Mouse (Mus musculus) heart, embryonic 15.5 days (tissue): ENCODE measurements at regions not wholly inside any gene's neighbourhood (a gene's known extent, or its start where the extent isn't known, plus 50 kb on each side); places are given as distances from the start of the nearest gene placed in this dataset.
A peak's percentile ranks its signal among the peaks of the same experiment; 100 is the strongest.

Experiments used
- ATAC-seq: fragments of 200-750 bp; cut with Nextera tagmentation; replicated peaks from 2 replicates; pipeline ENCODE4 v1.8.0; 2017; ENCODE audit warnings: low read depth, moderate TSS enrichment; ENCODE audit not compliant: insufficient number of reproducible peaks, insufficient read depth, low FRiP score
- H3K27ac ChIP-seq: fragments of 300-500 bp; sonication (generic); 2 replicates; pipeline ENCODE4 v1.5.1; 2015; ENCODE audit warnings: mild to moderate bottlenecking, inconsistent platforms
- H3K27me3 ChIP-seq: fragments of 300-500 bp; sonication (generic); 2 replicates; pipeline ENCODE4 v1.6.1; 2015; ENCODE audit warnings: inconsistent platforms
- H3K36me3 ChIP-seq: fragments of 300-500 bp; sonication (generic); 2 replicates; pipeline ENCODE4 v1.6.1; 2015; ENCODE audit warnings: mild to moderate bottlenecking, inconsistent platforms
- H3K4me1 ChIP-seq: fragments of 300-500 bp; sonication (generic); replicated peaks from 2 replicates; pipeline ENCODE4 v1.6.1; 2015; ENCODE audit warnings: inconsistent platforms
- H3K4me2 ChIP-seq: fragments of 300-500 bp; sonication (generic); 2 replicates; pipeline ENCODE4 v1.6.1; 2015; ENCODE audit warnings: inconsistent platforms, mild to moderate bottlenecking, moderate library complexity
- H3K4me3 ChIP-seq: fragments of 300-500 bp; sonication (generic); 2 replicates; pipeline ENCODE4 v1.5.1; 2015; ENCODE audit warnings: mild to moderate bottlenecking, inconsistent platforms
- H3K9ac ChIP-seq: fragments of 300-500 bp; sonication (generic); 2 replicates; pipeline ENCODE4 v1.6.1; 2015; ENCODE audit warnings: mild to moderate bottlenecking, inconsistent platforms
- H3K9me3 ChIP-seq: fragments of 300-500 bp; sonication (generic); replicated peaks from 2 replicates; pipeline ENCODE4 v1.6.1; 2016; ENCODE audit warnings: inconsistent platforms
- WGBS: fragments of 180-500 bp; shearing (Covaris S2); methylation state at CpG from one replicate; pipeline ENCODE4 v1.1.7; 2015; ENCODE audit warnings: mixed read lengths; 5-methylcytosine and 5-hydroxymethylcytosine counted together

DNA sequence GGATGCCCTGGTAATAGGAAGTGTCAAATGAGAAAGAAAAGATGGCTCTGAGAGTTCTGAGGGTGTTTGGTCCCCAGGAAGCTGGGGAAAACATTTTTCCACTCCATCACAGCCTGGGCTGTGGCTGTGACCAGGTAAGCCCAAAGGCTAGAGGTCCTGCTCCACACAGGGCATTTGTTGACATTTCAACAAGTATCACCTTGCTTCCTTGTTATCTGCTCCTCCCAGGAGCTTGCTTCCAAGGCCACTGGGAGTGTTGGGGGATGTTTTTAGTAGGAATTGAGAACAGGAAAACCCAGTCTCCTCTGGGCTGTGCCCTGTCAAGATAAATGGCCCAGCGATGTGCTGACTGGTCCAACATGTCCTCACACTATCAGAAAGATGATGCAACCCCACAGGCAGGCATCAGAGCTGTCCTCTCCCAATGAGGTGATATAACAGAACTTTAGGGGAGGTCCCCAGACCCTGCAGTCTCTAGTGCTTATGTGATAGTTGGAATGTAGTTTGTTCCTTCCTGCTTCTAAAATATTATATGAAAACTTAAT, 137.1 kb downstream of the Ets2 start:
- Histone ChIP-seq H3K9me3 (no peaks in the 10 kb centered on the region), H3K27ac (no peak overlapping the region), H3K36me3 (no peaks in the 10 kb centered on the region), H3K4me2 (no peak overlapping the region), H3K4me1 (peaks cover under 1% of the 10 kb centered on the region), H3K9ac (no peak overlapping the region), H3K4me3 (no peak overlapping the region), H3K27me3 (no peaks in the 10 kb centered on the region)
- WGBS, result 10% methylated on average over 1 of the region's 1 CpGs
- no peak for ATAC-seq

DNA sequence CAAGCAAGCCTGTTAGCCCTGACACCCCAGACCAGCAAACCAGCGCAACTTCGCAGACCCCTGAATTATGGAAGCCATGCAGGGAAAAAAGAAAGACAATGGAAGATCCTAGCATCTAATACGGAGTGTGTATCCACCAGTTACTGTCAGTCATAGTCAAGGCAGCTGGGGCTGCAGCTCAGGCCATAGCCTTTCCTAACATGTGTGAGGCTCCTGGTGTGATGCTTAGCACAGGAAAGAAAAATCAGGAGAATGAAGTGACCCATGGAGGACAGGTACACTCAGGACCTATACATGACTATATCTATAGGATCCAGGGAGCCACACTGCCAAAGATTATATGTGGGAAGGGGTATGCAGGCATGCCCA, 136.6 kb downstream of the Ets2 start:
- no peak overlapping the region for H3K9ac ChIP-seq
- H3K4me1 ChIP-seq, result peaks cover 6% of the 10 kb centered on the region
- no peaks in the 10 kb centered on the region for H3K9me3 ChIP-seq
- H3K4me2 ChIP-seq, result no peak overlapping the region
- no peak overlapping the region for H3K4me3 ChIP-seq
- H3K27me3 ChIP-seq, result no peaks in the 10 kb centered on the region
- 92% methylated on average over 3 of the region's 3 CpGs for WGBS
- ATAC-seq, result no peak
- no peak overlapping the region for H3K27ac ChIP-seq
- H3K36me3 ChIP-seq, result no peaks in the 10 kb centered on the region

- Histone ChIP-seq H3K9me3 (no peaks in the 10 kb centered on the region), H3K4me2 (no peak overlapping the region), H3K36me3 (no peaks in the 10 kb centered on the region), H3K27ac (no peak overlapping the region), H3K4me1 (peaks cover 11% of the 10 kb centered on the region), H3K27me3 (no peaks in the 10 kb centered on the region), H3K4me3 (no peak overlapping the region), H3K9ac (no peak overlapping the region)
- ATAC-seq, result no peak
- 72% methylated on average over 5 of the region's 5 CpGs for WGBS
These were observed 136.0 kb downstream of the Ets2 start for GRCm38 (mm10) chr16:95837723-95838477.

- Histone ChIP-seq H3K4me3 (no peak overlapping the region), H3K4me1 (peaks cover 29% of the 10 kb centered on the region), H3K27me3 (no peaks in the 10 kb centered on the region), H3K27ac (no peak overlapping the region), H3K9ac (no peak overlapping the region), H3K4me2 (no peak overlapping the region), H3K9me3 (no peaks in the 10 kb centered on the region), H3K36me3 (no peaks in the 10 kb centered on the region)
- WGBS, result 87% methylated on average over 1 of the region's 1 CpGs
- no peak for ATAC-seq
These were observed 134.1 kb downstream of the Ets2 start for GRCm38 (mm10) chr16:95835941-95836340.

GRCm38 (mm10) chr16:95834556-95835288, 132.8 kb downstream of the Ets2 start:
- H3K4me2 ChIP-seq, result no peak overlapping the region
- WGBS, result 65% methylated on average over 11 of the region's 11 CpGs
- no peaks in the 10 kb centered on the region for H3K27me3 ChIP-seq
- no peaks in the 10 kb centered on the region for H3K9me3 ChIP-seq
- peaks cover 29% of the 10 kb centered on the region for H3K4me1 ChIP-seq
- peak overlapping the region; percentile 78 for H3K27ac ChIP-seq
- H3K36me3 ChIP-seq, result no peaks in the 10 kb centered on the region
- ATAC-seq, result no peak
- no peak overlapping the region for H3K4me3 ChIP-seq
- H3K9ac ChIP-seq, result no peak overlapping the region

GRCm38 (mm10) chr16:95833455-95833854, 131.6 kb downstream of the Ets2 start:
- H3K9me3 ChIP-seq, result no peaks in the 10 kb centered on the region
- H3K27ac ChIP-seq, result peak overlapping the region; percentile 78
- no peaks in the 10 kb centered on the region for H3K36me3 ChIP-seq
- peaks cover 29% of the 10 kb centered on the region for H3K4me1 ChIP-seq
- no peak overlapping the region for H3K4me3 ChIP-seq
- H3K9ac ChIP-seq, result no peak overlapping the region
- H3K4me2 ChIP-seq, result no peak overlapping the region
- WGBS, result 69% methylated on average over 10 of the region's 10 CpGs
- no peaks in the 10 kb centered on the region for H3K27me3 ChIP-seq
- no peak for ATAC-seq

- 59% methylated on average over 9 of the region's 9 CpGs for WGBS
- Histone ChIP-seq H3K27ac (peak overlapping the region; percentile 78), H3K4me3 (no peak overlapping the region), H3K27me3 (no peaks in the 10 kb centered on the region), H3K4me1 (peaks cover 29% of the 10 kb centered on the region), H3K4me2 (no peak overlapping the region), H3K9me3 (no peaks in the 10 kb centered on the region), H3K9ac (no peak overlapping the region), H3K36me3 (no peaks in the 10 kb centered on the region)
- no peak for ATAC-seq
These were observed 130.5 kb downstream of the Ets2 start for GRCm38 (mm10) chr16:95832346-95832739.

- ATAC-seq, result peak; percentile 82
These were observed 129.9 kb downstream of the Ets2 start for GRCm38 (mm10) chr16:95831566-95832345.

GRCm38 (mm10) chr16:95827402-95827737, 125.5 kb downstream of the Ets2 start:
- H3K9me3 ChIP-seq, result no peaks in the 10 kb centered on the region
- no peak overlapping the region for H3K4me3 ChIP-seq
- H3K9ac ChIP-seq, result no peak overlapping the region
- no peaks in the 10 kb centered on the region for H3K36me3 ChIP-seq
- 56% methylated on average over 6 of the region's 6 CpGs for WGBS
- H3K4me2 ChIP-seq, result no peak overlapping the region
- H3K4me1 ChIP-seq, result peaks cover 41% of the 10 kb centered on the region
- no peak for ATAC-seq
- no peak overlapping the region for H3K27ac ChIP-seq
- no peaks in the 10 kb centered on the region for H3K27me3 ChIP-seq

More at GRCm38 (mm10) chr16:95831566-95832345, 129.9 kb downstream of the Ets2 start:
- Histone ChIP-seq H3K4me1 (peaks cover 29% of the 10 kb centered on the region), H3K4me2 (no peak overlapping the region), H3K27me3 (no peaks in the 10 kb centered on the region), H3K9me3 (no peaks in the 10 kb centered on the region), H3K36me3 (no peaks in the 10 kb centered on the region), H3K9ac (no peak overlapping the region), H3K27ac (peak overlapping the region; percentile 78), H3K4me3 (no peak overlapping the region)
- WGBS, result 40% methylated on average over 11 of the region's 11 CpGs

GRCm38 (mm10) chr16:95826681-95827401, 125.0 kb downstream of the Ets2 start:
- WGBS, result 71% methylated on average over 5 of the region's 5 CpGs
- no peaks in the 10 kb centered on the region for H3K9me3 ChIP-seq
- H3K4me3 ChIP-seq, result no peak overlapping the region
- H3K4me1 ChIP-seq, result peaks cover 37% of the 10 kb centered on the region
- no peak for ATAC-seq
- no peak overlapping the region for H3K4me2 ChIP-seq
- H3K27ac ChIP-seq, result no peak overlapping the region
- H3K9ac ChIP-seq, result no peak overlapping the region
- no peaks in the 10 kb centered on the region for H3K36me3 ChIP-seq
- no peaks in the 10 kb centered on the region for H3K27me3 ChIP-seq

DNA sequence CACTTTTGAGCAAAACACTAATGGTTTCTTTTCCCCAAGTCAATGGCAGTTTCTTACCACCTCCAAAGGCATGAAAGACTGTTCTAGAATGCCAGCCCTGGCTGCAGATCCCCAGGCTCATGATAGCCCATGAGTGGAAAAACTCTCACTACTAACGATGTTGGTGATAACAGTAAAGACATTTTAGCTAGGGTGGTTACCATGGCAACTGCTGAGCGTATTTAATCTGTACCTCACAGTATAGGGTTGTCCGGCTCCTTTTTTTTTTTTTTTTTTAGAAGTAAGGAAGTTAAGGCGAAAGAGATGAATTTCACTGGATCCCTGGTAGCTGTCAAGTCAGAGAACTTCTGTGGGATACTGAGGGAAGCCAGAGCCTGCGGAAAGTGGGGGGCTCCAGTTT, 123.8 kb downstream of the Ets2 start:
- Histone ChIP-seq H3K4me1 (peaks cover 28% of the 10 kb centered on the region), H3K4me3 (no peak overlapping the region), H3K9ac (no peak overlapping the region), H3K27me3 (no peaks in the 10 kb centered on the region), H3K36me3 (no peaks in the 10 kb centered on the region), H3K27ac (peak overlapping the region; percentile 84), H3K9me3 (no peaks in the 10 kb centered on the region), H3K4me2 (no peak overlapping the region)
- 38% methylated on average over 5 of the region's 5 CpGs for WGBS
- no peak for ATAC-seq
